In genomic region chr4:155297057-155297456, GRCm38 (mm10) we compare ENCODE assay signal across 9 mouse cellular contexts. TPM values are rescaled to one million over a fixed set of nuclear protein-coding genes. Genes with fewer than 3 reads are reported as not detected.
DNase-seq lines count a peak whose midpoint lies in the region; ATAC-seq and TF ChIP-seq lines count a peak whose summit lies in the region.
"Had no signal": no experiment of that assay in that cellular context is flagged by ENCODE, and none has a peak within 500 bp of the region (broad histone marks: within the 10 kb centered on the region; RNA-seq: fewer than 3 reads in every experiment).

No protein-coding gene starts in this region.

- no peak overlapping the region for H3K9ac ChIP-seq in hindbrain, postnatal 0 days (replicated peaks; ENCODE audit: low read length)
- H3K9ac ChIP-seq in hindbrain, embryonic 14.5 days: no peak overlapping the region
- H3K9ac ChIP-seq: liver, embryonic 13.5 days had no signal

- DNase-seq in hindbrain, postnatal 0 days (ENCODE audit: low spot score): peak; percentile 60
- DNase-seq in hindbrain, embryonic 14.5 days (ENCODE audit: low spot score): no peak
- DNase-seq in urinary bladder, postnatal 14 days (ENCODE audit: low spot score): peak; percentile 24
- no peak for DNase-seq in urinary bladder, postnatal 36 days (ENCODE audit: low spot score in 2 of 2)
- peak; percentile 55 for DNase-seq in embryo, embryonic 11 days
- no peak for DNase-seq in ovary, postnatal 36 days (ENCODE audit: low spot score)
- DNase-seq in gastrocnemius, postnatal 4 days (ENCODE audit: low spot score in 2 of 2): no peak
- no peak for DNase-seq in layer of hippocampus, adult 18-20 months (ENCODE audit: low spot score in 2 of 2)
- DNase-seq: liver, embryonic 13.5 days had no signal

- no peak overlapping the region for H3K4me2 ChIP-seq in hindbrain, postnatal 0 days (ENCODE audit: low read depth, low read length)
- no peak overlapping the region for H3K4me2 ChIP-seq in hindbrain, embryonic 14.5 days (replicated peaks)
- H3K4me2 ChIP-seq: liver, embryonic 13.5 days had no signal

- 47% methylated on average over 2 of the region's 2 CpGs for WGBS in hindbrain, postnatal 0 days
- WGBS in hindbrain, embryonic 14.5 days: 57% methylated on average over 2 of the region's 2 CpGs

- H3K27me3 ChIP-seq in hindbrain, postnatal 0 days (ENCODE audit: insufficient read depth, low read length): no peaks in the 10 kb centered on the region
- H3K27me3 ChIP-seq in hindbrain, embryonic 14.5 days (ENCODE audit: control insufficient read depth, insufficient read depth, low read length): no peaks in the 10 kb centered on the region
- H3K27me3 ChIP-seq: liver, embryonic 13.5 days had no signal

- peaks cover 4% of the 10 kb centered on the region; the same call in 1 of the 2 replicates for H3K4me1 ChIP-seq in hindbrain, postnatal 0 days (ENCODE audit: insufficient read depth, low read length)
- peaks cover 3% of the 10 kb centered on the region; the same call in 1 of the 2 replicates for H3K4me1 ChIP-seq in hindbrain, embryonic 14.5 days (replicated peaks; ENCODE audit: control insufficient read depth, insufficient read depth, low read length)
- H3K4me1 ChIP-seq: liver, embryonic 13.5 days had no signal

- peak; percentile 66 for TF ChIP-seq CTCF in hindbrain, postnatal 0 days (IDR thresholded peaks at IDR 0.05; ENCODE audit: low read depth)

- H3K4me3 ChIP-seq in hindbrain, postnatal 0 days (ENCODE audit: low read length): no peak overlapping the region
- no peak overlapping the region for H3K4me3 ChIP-seq in hindbrain, embryonic 14.5 days (replicated peaks; ENCODE audit: low read length)
- H3K4me3 ChIP-seq: liver, embryonic 13.5 days had no signal

- no peak overlapping the region for H3K27ac ChIP-seq in hindbrain, postnatal 0 days
- no peak overlapping the region for H3K27ac ChIP-seq in hindbrain, embryonic 14.5 days
- H3K27ac ChIP-seq: liver, embryonic 13.5 days had no signal

- H3K36me3 ChIP-seq in hindbrain, postnatal 0 days (ENCODE audit: insufficient read depth, low read length): no peaks in the 10 kb centered on the region
- H3K36me3 ChIP-seq in hindbrain, embryonic 14.5 days (replicated peaks; ENCODE audit: control insufficient read depth, insufficient read depth): peaks cover 8% of the 10 kb centered on the region; the same call in 1 of the 2 replicates
- H3K36me3 ChIP-seq: liver, embryonic 13.5 days had no signal

- no peak for ATAC-seq in hindbrain, postnatal 0 days
- no peak for ATAC-seq in hindbrain, embryonic 14.5 days (ENCODE audit: low FRiP score)

- H3K9me3 ChIP-seq in hindbrain, postnatal 0 days (ENCODE audit: low read length): no peaks in the 10 kb centered on the region
- H3K9me3 ChIP-seq in hindbrain, embryonic 14.5 days (ENCODE audit: control insufficient read depth, low read length): no peaks in the 10 kb centered on the region
- H3K9me3 ChIP-seq: liver, embryonic 13.5 days had no signal

RNA-seq across cellular contexts. Expression of gene Faap20, which starts 47.5 kb away (rescaled TPM):
- total RNA-seq in hindbrain, postnatal 0 days (2014; rRNA removed): 51.2 and 61.4 TPM in 2 replicates
- 60.8 and 62.5 TPM in 2 replicates for polyA plus RNA-seq in hindbrain, postnatal 0 days (2015; fragmentation: Nextera tagmentation; extraction: Ambion mirVana)
- 69.0 and 76.0 TPM in 2 replicates for polyA plus RNA-seq in hindbrain, embryonic 14.5 days (2014; fragmentation: Nextera tagmentation; extraction: Ambion mirVana)
- total RNA-seq in gastrocnemius, postnatal 4 days (2021): 10 to 100 TPM; 41.0 to 44.3 TPM
- total RNA-seq in layer of hippocampus, adult 18-20 months (2021): 10 to 100 TPM; 27.5 to 31.8 TPM

Comparison
In these comparisons a context has a peak if more than half of its experiments do, and no peak if none do; other contexts are left out.
1. DNase-seq: peak in hindbrain, postnatal 0 days (single experiment), urinary bladder, postnatal 14 days (single experiment) and embryo, embryonic 11 days (single experiment); none in hindbrain, embryonic 14.5 days (single experiment), urinary bladder, postnatal 36 days (0 of 2), ovary, postnatal 36 days (single experiment), gastrocnemius, postnatal 4 days (0 of 2) and layer of hippocampus, adult 18-20 months (0 of 2).